Mouse (Mus musculus) midbrain, embryonic 10.5 days (tissue): Measurements from ENCODE around the gene Hist1h1b. TPM values are rescaled to one million over a fixed set of nuclear protein-coding genes. Genes with fewer than 3 reads are reported as not detected.
"Not testable (repeated sequence)": the region's sequence is repeated elsewhere in the genome, so short reads cannot be mapped to it uniquely, and the experiment has no call there.

Source experiments
- DNase-seq: peaks from one replicate; pipeline ENCODE4 v3.0.0-alpha.2; 2017; ENCODE audit warnings: low spot score
- H3K27ac ChIP-seq: fragments of 300-500 bp; sonication (generic); replicated peaks from 2 replicates; pipeline ENCODE4 v1.5.1; 2016; ENCODE audit warnings: mild to moderate bottlenecking
- H3K27me3 ChIP-seq: fragments of 300-500 bp; sonication (generic); 2 replicates; pipeline ENCODE4 v1.6.1; 2016; ENCODE audit warnings: low read depth, mild to moderate bottlenecking; ENCODE audit not compliant: poor library complexity, severe bottlenecking
- H3K36me3 ChIP-seq: fragments of 300-500 bp; sonication (generic); 2 replicates; pipeline ENCODE4 v1.6.1; 2016; ENCODE audit warnings: mild to moderate bottlenecking, moderate library complexity
- H3K4me1 ChIP-seq: fragments of 300-500 bp; sonication (generic); 2 replicates; pipeline ENCODE4 v1.6.1; 2016
- H3K4me3 ChIP-seq: fragments of 300-500 bp; sonication (generic); 2 replicates; pipeline ENCODE4 v1.5.1; 2016; ENCODE audit warnings: mild to moderate bottlenecking, moderate library complexity
- H3K9me3 ChIP-seq: fragments of 300-500 bp; sonication (generic); replicated peaks from 2 replicates; pipeline ENCODE4 v1.6.1; 2016; ENCODE audit warnings: mild to moderate bottlenecking
- WGBS: fragments of 180-500 bp; shearing (Covaris S2); methylation state at CpG from one replicate; pipeline ENCODE4 v1.1.7; 2016; 5-methylcytosine and 5-hydroxymethylcytosine counted together
- polyA plus RNA-seq: library from polyadenylated mRNA; unstranded; fragments of >200 nt; fragmentation: Nextera tagmentation; extraction: Ambion mirVana; gene quantifications from 2 replicates; pipeline ENCODE4 v1.2.1, GENCODE M21; 2016

The Hist1h1b gene
- polyA plus RNA-seq, 1 experiment from 2014 or later: 37.7 TPM

DNA sequence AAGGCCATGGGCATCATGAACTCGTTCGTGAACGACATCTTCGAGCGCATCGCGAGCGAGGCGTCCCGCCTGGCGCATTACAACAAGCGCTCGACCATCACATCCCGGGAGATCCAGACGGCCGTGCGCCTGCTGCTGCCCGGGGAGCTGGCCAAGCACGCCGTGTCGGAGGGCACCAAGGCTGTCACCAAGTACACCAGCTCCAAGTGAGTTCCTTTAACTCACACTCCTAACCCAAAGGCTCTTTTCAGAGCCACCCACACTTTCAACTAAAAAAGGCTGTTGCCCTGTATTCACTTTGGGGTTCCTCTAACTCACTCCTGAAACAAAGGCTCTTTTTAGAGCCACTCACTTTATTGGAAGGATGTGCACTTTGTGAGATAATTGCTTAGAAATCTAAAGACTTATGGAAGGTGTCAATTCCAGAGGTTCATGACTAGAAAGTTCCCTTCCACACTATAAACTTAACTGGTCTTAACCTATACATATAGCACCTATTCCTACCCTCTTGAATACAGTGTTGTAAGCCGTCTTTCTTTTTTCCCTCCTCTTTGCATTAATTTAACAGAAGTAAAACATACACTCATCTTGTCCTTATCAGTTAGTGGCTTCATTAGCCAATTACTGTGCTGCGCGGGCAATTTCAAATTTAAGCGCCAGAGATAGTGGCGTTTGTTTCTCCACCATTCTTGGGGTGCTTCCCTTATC lies 26.0 kb downstream of the Hist1h1b start:
- peak; percentile 47 for DNase-seq
- not testable (repeated sequence) for H3K9me3 ChIP-seq
- 2% methylated on average over 11 of the region's 26 CpGs for WGBS

DNA sequence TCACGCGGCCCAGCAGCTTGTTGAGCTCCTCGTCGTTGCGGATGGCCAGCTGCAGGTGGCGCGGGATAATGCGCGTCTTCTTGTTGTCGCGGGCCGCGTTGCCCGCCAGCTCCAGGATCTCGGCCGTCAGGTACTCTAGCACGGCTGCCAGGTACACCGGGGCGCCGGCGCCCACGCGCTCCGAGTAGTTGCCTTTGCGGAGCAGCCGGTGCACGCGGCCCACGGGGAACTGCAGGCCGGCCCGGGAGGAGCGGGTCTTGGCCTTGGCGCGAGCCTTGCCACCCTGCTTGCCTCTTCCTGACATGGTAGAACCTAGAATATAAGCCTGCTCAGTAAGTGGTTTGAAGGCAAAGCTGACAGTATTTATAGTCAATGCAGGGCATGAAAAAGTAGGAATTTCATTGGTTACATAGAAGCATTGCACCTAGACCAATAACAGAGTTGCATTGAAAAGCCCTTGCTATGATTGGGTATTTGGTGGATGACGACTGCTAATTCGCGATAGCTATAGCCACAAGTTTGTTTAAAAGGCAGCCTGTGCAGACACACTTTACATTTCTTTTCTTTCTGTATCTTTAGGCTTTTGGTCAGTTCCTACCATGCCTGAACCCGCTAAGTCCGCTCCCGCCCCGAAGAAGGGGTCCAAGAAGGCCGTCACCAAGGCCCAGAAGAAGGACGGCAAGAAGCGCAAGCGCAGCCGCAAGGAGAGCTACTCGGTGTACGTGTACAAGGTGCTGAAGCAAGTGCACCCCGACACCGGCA lies 26.7 kb downstream of the Hist1h1b start, which contains the start of the genes Hist1h2ak and Hist1h2bn:
TSS of gene Hist1h2ak (minus strand) at position 304 of the 762 bp plus-strand sequence.
TSS of gene Hist1h2bn (plus strand) at position 600 of the 762 bp plus-strand sequence.
- H3K9me3 ChIP-seq, H3K27me3 ChIP-seq, H3K36me3 ChIP-seq: not testable (repeated sequence)
- peak within 1 kb of the TSS; percentile 91 for H3K27ac ChIP-seq
- peaks cover 49% of the 10 kb centered on the region for H3K4me1 ChIP-seq
- WGBS: 0% methylated on average over 39 of the region's 50 CpGs
- peak within 1 kb of the TSS; percentile 59 for H3K4me3 ChIP-seq
- DNase-seq: peak; percentile 80

More for the DNA sequence above, 26.0 kb downstream of the Hist1h1b start:
- H3K27ac ChIP-seq: peak overlapping the region; percentile 91
- not testable (repeated sequence) for H3K36me3 ChIP-seq, H3K27me3 ChIP-seq
- peak overlapping the region; percentile 59 for H3K4me3 ChIP-seq
- H3K4me1 ChIP-seq: peaks cover 42% of the 10 kb centered on the region

DNA sequence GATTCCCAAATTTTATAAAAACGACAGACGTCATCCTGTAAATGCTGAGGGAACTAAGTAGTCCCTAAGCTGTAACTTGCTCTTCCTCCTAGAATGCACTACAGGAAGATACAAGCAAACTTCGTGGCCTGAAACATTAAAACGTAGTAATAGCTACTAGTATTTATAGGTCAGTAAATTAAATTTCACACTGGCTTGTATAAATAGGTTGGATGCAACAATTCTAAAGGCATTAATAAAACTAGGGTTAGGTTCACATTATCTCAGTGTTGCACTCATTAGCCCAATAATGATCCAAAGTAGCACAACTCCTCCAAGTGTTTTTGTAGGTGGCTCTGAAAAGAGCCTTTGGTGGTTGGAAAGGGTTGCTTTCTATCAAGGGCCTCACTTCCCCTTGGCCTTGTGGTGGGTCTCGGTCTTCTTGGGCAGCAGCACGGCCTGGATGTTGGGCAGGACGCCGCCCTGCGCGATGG lies 27.3 kb downstream of the Hist1h1b start:
- Histone ChIP-seq H3K9me3 (no peaks in the 10 kb centered on the region), H3K4me3 (peak overlapping the region; percentile 58), H3K27me3 (no peaks in the 10 kb centered on the region), H3K27ac (peak overlapping the region; percentile 91), H3K36me3 (no peaks in the 10 kb centered on the region), H3K4me1 (peaks cover 54% of the 10 kb centered on the region)
- no peak for DNase-seq
- 5% methylated on average over 10 of the region's 10 CpGs for WGBS

DNA sequence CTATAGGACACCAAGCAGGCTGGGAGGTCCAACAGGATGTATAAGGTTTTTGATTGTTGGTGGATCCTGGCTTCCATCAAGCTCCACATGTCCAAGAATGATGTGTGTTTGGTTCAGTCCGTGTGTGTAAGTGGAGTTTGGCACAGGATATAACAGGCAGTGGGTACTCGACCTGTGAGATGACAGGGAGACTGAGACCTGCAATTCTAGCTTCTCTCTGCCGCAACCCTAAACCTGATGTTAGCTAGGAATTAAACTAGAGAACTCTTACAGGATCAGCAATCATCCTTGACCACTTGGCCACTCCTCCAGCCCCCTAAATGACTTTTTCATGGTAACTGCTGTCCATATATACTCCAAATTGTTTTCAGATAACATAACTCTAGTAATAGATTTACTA lies 28.1 kb downstream of the Hist1h1b start:
- DNase-seq: peak; percentile 33
- 50% methylated on average over 3 of the region's 3 CpGs for WGBS
- H3K36me3 ChIP-seq: no peaks in the 10 kb centered on the region
- H3K27me3 ChIP-seq: no peaks in the 10 kb centered on the region
- H3K4me3 ChIP-seq: peak overlapping the region; percentile 58
- no peaks in the 10 kb centered on the region for H3K9me3 ChIP-seq
- H3K4me1 ChIP-seq: peaks cover 59% of the 10 kb centered on the region
- peak overlapping the region; percentile 91 for H3K27ac ChIP-seq

DNA sequence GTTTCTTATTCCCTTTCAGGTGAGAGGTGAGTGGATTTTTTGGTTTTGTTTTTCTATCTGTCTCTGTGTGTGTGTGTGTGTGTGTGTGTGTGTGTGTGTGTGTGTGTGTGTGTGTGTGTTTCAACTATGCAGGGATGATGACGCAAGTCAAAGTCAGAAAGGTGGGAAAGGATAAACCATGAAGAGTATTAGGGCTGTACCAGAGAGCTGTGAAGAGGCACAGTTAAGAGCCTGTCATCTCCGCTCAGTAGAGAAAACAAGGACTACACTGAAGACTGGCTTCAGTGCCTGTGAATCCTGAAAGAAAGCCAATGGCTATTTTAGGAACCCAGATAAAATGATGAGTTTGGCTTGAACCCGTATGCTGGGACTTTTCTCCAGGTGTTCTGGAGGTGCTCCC lies 28.6 kb downstream of the Hist1h1b start:
- 78% methylated on average over 3 of the region's 3 CpGs for WGBS
- peak; percentile 20 for DNase-seq
- Histone ChIP-seq H3K27me3 (no peaks in the 10 kb centered on the region), H3K36me3 (no peaks in the 10 kb centered on the region), H3K9me3 (no peaks in the 10 kb centered on the region), H3K4me1 (peaks cover 60% of the 10 kb centered on the region), H3K27ac (peak overlapping the region; percentile 91), H3K4me3 (peak overlapping the region; percentile 58; the same call in 1 of the 2 replicates)

DNA sequence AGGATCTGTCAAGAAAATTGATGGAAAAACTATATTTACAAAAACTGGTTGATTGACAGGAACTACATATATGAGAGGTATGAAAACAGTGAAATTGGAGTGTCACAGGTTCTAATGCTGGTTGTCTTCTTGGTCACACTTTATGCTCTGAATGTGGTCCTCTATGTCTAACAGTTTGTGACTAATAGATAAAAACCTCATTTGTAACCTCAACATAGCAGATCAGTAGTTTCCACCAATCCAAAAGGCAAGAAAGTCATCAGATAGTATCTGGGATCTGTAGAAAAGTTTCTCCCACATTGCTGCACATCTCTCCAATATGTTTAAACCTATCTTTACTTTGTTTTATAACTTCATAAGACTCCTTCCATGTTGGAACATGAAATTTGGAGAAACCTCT lies 29.0 kb downstream of the Hist1h1b start:
- Histone ChIP-seq H3K4me1 (peaks cover 60% of the 10 kb centered on the region), H3K36me3 (no peaks in the 10 kb centered on the region), H3K27me3 (no peaks in the 10 kb centered on the region), H3K9me3 (no peaks in the 10 kb centered on the region), H3K27ac (peak overlapping the region; percentile 91), H3K4me3 (no peak overlapping the region)
- no peak for DNase-seq

DNA sequence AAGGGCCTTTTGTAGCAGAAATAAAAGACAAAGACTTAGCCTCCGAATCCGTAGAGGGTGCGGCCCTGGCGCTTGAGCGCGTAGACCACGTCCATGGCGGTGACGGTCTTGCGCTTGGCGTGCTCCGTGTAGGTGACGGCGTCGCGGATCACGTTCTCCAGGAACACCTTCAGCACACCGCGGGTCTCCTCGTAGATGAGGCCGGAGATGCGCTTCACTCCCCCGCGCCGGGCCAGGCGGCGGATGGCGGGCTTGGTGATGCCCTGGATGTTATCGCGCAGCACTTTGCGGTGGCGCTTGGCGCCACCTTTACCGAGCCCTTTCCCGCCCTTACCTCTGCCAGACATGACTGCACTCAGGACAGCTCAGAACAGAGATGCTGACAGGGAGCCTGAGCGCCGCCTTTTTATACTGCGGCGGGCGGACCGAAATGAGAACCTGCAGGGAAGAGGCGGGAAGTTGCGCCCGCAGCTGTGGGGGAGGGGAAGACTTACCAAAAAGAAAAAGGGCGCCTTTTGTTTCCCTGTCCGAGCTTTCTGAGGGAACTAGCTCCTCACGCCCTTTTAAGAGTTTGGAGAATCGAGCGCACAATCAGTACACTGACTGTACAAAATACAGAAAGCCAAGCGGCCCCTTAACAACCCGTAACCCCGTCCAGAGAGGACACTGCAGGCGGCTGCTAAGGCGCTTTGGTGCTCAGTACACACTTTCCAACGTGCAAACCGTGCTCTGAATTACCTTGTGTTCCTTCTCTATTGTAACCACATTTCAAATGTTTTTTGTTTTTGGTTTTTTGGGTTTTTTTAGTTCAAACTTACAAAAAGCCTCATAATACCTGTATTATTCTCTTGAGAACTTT lies 30.0 kb downstream of the Hist1h1b start, which contains the start of gene Hist1h4k:
TSS of gene Hist1h4k (minus strand) at position 347 of the 859 bp plus-strand sequence.
- DNase-seq: peak; percentile 94
- WGBS: under 1% methylated on average over 49 of the region's 56 CpGs
- H3K9me3 ChIP-seq, H3K36me3 ChIP-seq, H3K27me3 ChIP-seq: not testable (repeated sequence)
- Histone ChIP-seq H3K27ac (peak within 1 kb of the TSS; percentile 91), H3K4me1 (peaks cover 53% of the 10 kb centered on the region), H3K4me3 (peak within 1 kb of the TSS; percentile 61)

DNA sequence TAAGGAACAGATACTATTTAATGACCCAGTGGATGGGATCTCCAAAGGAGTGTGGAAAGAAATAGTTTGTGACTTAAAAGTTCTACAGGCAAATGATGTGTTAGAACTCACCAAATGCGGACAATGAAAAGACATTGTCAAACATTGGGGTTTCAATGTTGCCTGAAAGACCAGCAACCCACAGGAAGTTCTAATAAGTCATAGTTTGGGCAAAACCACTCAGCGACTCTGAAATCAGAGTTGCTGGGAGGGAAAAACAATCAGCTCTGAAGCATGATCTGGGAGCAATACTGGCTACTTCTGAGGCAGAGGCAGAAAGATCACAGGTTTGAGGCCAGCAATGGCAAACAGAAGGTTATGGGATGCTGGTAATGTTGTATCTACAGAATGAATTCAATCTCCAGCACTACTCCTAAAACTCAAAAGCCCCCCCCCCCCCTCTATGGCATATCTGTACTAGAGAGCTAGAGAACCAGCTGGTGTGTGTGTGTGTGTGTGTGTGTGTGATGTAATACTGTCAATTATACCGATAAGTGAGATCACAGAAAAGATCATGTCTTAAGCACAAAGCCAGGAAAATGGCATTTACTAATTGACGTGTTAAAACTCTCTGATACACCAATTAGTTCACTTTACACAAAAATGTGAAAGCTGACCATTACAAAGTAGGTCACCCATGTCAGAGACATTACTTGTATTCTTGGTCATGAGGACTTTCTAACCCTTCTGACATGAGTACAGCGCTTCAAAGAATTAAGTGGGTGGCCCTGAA lies 30.9 kb downstream of the Hist1h1b start:
- no peaks in the 10 kb centered on the region for H3K9me3 ChIP-seq
- peak; percentile 58 for DNase-seq
- peaks cover 45% of the 10 kb centered on the region for H3K4me1 ChIP-seq
- H3K36me3 ChIP-seq: no peaks in the 10 kb centered on the region
- H3K27me3 ChIP-seq: no peaks in the 10 kb centered on the region
- H3K4me3 ChIP-seq: peak overlapping the region; percentile 61
- H3K27ac ChIP-seq: peak overlapping the region; percentile 91
- 6% methylated on average over 5 of the region's 5 CpGs for WGBS

DNA sequence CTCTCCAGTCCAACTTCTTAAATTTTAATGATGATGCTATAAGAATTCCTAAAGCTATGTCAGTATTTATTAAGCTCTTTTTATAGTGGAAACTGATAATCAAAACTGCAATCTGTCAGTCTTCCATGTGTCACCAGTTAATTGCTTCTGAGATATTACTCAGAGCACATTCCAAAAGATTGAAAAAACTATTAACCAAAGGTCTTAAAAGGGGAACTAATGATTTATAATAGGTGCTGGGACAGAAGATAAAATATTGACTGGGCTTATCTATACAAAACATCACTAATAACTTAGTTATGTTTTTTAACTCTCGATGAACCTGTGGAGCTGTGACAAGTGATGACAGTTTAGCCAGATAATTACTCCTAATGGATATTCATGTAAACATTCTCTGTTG lies 35.4 kb downstream of the Hist1h1b start:
- WGBS: 87% methylated on average over 1 of the region's 1 CpGs
- Histone ChIP-seq H3K36me3 (no peaks in the 10 kb centered on the region), H3K4me3 (no peak overlapping the region), H3K27ac (no peak overlapping the region), H3K9me3 (no peaks in the 10 kb centered on the region), H3K4me1 (peaks cover 20% of the 10 kb centered on the region), H3K27me3 (no peaks in the 10 kb centered on the region)
- DNase-seq: no peak

DNA sequence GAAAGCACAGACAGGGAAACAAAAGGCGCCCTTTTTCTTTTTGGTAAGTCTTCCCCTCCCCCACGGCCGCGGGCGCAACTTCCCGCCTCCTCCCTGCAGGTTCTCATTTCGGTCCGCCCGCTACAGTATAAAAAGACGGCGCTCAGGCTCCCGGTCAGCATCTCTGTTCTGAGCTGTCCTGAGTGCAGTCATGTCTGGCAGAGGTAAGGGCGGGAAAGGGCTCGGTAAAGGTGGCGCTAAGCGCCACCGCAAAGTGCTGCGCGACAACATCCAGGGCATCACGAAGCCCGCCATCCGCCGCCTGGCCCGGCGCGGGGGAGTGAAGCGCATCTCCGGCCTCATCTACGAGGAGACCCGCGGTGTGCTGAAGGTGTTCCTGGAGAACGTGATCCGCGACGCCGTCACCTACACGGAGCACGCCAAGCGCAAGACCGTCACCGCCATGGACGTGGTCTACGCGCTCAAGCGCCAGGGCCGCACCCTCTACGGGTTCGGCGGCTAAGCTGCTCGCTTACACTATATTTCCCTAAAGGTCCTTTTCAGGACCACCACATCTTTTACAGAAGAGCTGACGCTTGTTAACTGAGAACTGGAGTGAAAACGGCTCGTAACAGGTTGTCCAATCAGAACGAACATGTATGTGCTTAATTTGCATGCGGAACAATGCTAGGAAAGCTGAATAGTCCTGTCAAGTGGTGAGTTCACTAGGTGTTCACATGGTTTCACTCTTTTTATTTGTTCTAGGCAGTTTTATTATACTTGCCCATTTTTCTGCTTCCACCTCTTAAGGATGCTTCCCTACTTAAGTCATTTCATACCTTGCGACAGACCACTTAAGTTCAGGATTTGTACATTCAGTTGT lies 45.3 kb downstream of the Hist1h1b start, which contains the start of gene Hist1h4j:
TSS of gene Hist1h4j (plus strand) at position 159 of the 862 bp plus-strand sequence.
- not testable (repeated sequence) for H3K9me3 ChIP-seq, H3K36me3 ChIP-seq, H3K27me3 ChIP-seq
- Histone ChIP-seq H3K4me3 (peak within 1 kb of the TSS; percentile 60), H3K4me1 (peaks cover 32% of the 10 kb centered on the region), H3K27ac (peak within 1 kb of the TSS; percentile 99)
- DNase-seq: peak; percentile 94
- WGBS: under 1% methylated on average over 52 of the region's 56 CpGs
